Mouse (Mus musculus) intestine, postnatal 0 days (tissue): ENCODE results near the gene Col23a1. TPM values are rescaled to one million over a fixed set of nuclear protein-coding genes. Genes with fewer than 3 reads are reported as not detected.

Source experiments
- ATAC-seq: fragments of 200-750 bp; cut with Nextera tagmentation; 2 replicates; pipeline ENCODE4 v1.8.0; 2017; ENCODE audit warnings: mild to moderate bottlenecking, moderate TSS enrichment, moderate library complexity
- H3K27ac ChIP-seq: fragments of 300-500 bp; sonication (generic); 2 replicates; pipeline ENCODE4 v1.5.1; 2014; ENCODE audit warnings: mild to moderate bottlenecking, low read depth, low read length, moderate library complexity
- H3K27me3 ChIP-seq: fragments of 300-500 bp; sonication (generic); replicated peaks from 2 replicates; pipeline ENCODE4 v1.6.1; 2014; ENCODE audit warnings: low read length, mixed read lengths; ENCODE audit not compliant: control insufficient read depth, insufficient read depth
- H3K36me3 ChIP-seq: fragments of 300-500 bp; sonication (generic); 2 replicates; pipeline ENCODE4 v1.6.1; 2014; ENCODE audit warnings: mild to moderate bottlenecking, moderate library complexity; ENCODE audit not compliant: control insufficient read depth, insufficient read depth
- H3K4me1 ChIP-seq: fragments of 300-500 bp; sonication (generic); replicated peaks from 2 replicates; pipeline ENCODE4 v1.6.1; 2014; ENCODE audit warnings: antibody characterized with exemption, low read length, mixed read lengths; ENCODE audit not compliant: control insufficient read depth, insufficient read depth
- H3K4me2 ChIP-seq: fragments of 300-500 bp; sonication (generic); replicated peaks from 2 replicates; pipeline ENCODE4 v1.6.1; 2014; ENCODE audit warnings: low read depth, mild to moderate bottlenecking, moderate library complexity
- H3K4me3 ChIP-seq: fragments of 300-500 bp; sonication (generic); 2 replicates; pipeline ENCODE4 v1.5.1; 2014; ENCODE audit warnings: low read depth, low read length
- H3K9ac ChIP-seq: fragments of 300-500 bp; sonication (generic); 2 replicates; pipeline ENCODE4 v1.6.1; 2014; ENCODE audit warnings: mild to moderate bottlenecking, low read depth, low read length
- H3K9me3 ChIP-seq: fragments of 300-500 bp; sonication (generic); 2 replicates; pipeline ENCODE4 v1.6.1; 2016; ENCODE audit warnings: mixed run types; ENCODE audit not compliant: control insufficient read depth
- CTCF ChIP-seq: sonication (generic); IDR thresholded peaks from 2 replicates; pipeline ENCODE4 v1.5.1; 2016; ENCODE audit warnings: low read depth, mild to moderate bottlenecking, control low read depth, antibody characterized with exemption, moderate library complexity
- WGBS: fragments of 180-500 bp; shearing (Covaris S2); extraction: QIAGEN DNeasy Blood & Tissue Kit; methylation state at CpG from one replicate; pipeline ENCODE4 v1.1.7; 2014; 5-methylcytosine and 5-hydroxymethylcytosine counted together
- polyA plus RNA-seq: library from polyadenylated mRNA; unstranded; fragments of >200 nt; fragmentation: Nextera tagmentation; extraction: Ambion mirVana; gene quantifications from 2 replicates; pipeline ENCODE4 v1.2.1, GENCODE M21; 2015

Col23a1 gene
- polyA plus RNA-seq, 1 experiment from 2014 or later = 4.6 TPM

DNA sequence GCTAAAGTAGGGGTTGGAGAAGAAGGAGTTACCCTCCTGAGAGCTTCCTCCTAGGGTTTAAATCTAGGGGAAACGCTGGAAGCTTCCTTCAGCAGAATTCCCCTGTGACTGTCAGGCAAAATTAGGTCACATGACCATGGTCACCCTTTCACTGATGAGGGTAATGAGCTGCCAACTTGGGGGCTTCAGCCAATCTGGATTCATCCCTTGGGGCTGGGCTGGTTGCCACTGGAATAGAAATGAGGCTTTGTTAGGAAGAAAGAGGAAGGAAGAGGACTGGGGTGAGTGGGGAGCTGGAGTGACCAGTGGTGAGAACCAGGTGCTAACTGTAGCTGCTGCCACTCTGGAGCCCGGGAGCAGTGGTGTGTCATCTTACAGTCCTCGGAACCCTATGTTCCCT lies 6.0 kb downstream of the Col23a1 start:
- Histone ChIP-seq H3K4me2 (no peak overlapping the region), H3K9ac (no peak overlapping the region), H3K9me3 (no peaks in the 10 kb centered on the region), H3K27me3 (0 out of 2 replicates have a peak, but pooled peaks cover 4% of the 10 kb centered on the region), H3K27ac (no peak overlapping the region), H3K4me1 (no peaks in the 10 kb centered on the region), H3K36me3 (no peaks in the 10 kb centered on the region), H3K4me3 (no peak overlapping the region)
- WGBS = 79% methylated on average over 3 of the region's 3 CpGs
- no peak for TF ChIP-seq CTCF
- no peak for ATAC-seq

DNA sequence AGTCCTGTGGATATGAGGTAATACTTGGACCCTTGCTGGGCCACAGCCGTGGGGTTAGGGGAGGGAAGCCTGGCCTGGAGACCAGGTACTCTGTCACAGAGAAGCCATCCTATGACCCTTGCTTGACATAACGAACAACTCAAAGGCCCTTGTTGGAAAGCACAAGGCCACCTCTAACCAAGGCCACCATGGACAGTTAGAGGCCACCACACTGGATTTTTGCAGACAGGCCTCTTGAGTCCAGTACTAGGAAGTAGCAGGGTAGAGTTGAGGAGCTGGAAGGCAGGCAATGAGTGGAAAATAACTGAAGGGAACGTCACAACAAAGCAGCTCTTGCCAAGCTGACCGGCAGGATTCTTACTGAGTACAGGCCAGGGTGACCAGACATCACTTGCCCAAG lies 9.0 kb downstream of the Col23a1 start:
- no peak for TF ChIP-seq CTCF
- Histone ChIP-seq H3K4me3 (no peak overlapping the region), H3K27me3 (no peaks in the 10 kb centered on the region), H3K9me3 (no peaks in the 10 kb centered on the region), H3K4me2 (no peak overlapping the region), H3K9ac (no peak overlapping the region), H3K27ac (no peak overlapping the region), H3K36me3 (no peaks in the 10 kb centered on the region), H3K4me1 (no peaks in the 10 kb centered on the region)
- 89% methylated on average over 4 of the region's 4 CpGs for WGBS
- no peak for ATAC-seq

DNA sequence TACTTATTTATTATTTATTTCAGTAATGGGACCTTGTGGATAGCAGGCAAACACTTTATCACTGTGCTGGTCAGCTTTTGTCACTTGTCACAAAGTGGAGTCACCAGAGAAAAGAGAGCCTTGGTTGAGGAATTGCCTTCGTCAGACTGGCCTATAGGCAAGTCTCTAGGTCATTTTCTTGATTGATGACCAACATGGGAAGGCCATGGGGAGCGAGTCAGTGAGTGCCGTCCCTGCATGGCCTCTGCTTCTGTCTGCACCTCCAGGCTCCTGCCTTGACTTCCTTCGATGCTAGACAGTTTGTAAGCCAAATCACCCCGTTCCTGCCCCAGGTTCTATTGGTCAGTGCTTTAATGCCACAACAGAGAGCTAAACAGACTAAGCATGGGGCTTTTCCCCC lies 12.7 kb downstream of the Col23a1 start:
- WGBS = 83% methylated on average over 5 of the region's 5 CpGs

DNA sequence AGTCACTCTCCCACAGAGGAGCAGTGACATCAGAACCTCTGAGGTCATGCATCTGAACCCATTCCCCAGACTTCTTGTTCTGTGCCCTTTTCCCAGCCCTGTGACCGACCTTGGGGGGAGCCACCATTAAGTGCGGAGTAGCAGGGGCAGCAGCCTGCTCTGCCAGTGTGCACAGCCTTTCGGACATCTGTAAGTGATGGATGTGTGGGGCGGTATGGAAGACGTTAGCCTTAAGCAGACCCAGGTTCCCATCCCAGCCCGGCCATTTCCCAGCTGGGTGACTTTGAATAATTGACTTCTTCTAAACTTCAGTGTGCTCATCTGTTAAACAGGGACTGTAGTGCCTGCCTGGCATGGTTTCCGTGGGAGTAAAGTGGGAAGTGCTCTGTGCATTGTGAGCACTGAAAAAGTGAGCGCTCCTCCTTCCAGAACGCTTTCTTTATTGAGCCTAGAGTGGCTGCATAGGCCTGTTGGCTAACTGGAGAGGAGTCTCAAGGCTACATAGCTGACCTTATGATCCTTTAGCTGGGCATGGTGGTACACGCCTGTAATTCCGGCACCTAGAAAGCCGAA lies 14.3 kb downstream of the Col23a1 start:
- WGBS = 71% methylated on average over 12 of the region's 12 CpGs
- Histone ChIP-seq H3K36me3 (no peaks in the 10 kb centered on the region), H3K4me2 (no peak overlapping the region), H3K9ac (no peak overlapping the region), H3K9me3 (no peaks in the 10 kb centered on the region), H3K27ac (no peak overlapping the region), H3K4me3 (no peak overlapping the region), H3K27me3 (no peaks in the 10 kb centered on the region), H3K4me1 (no peaks in the 10 kb centered on the region)
- no peak for ATAC-seq
- TF ChIP-seq CTCF = no peak

More for the DNA sequence above, 12.7 kb downstream of the Col23a1 start:
- no peaks in the 10 kb centered on the region for H3K9me3 ChIP-seq
- TF ChIP-seq CTCF = no peak
- no peak overlapping the region for H3K9ac ChIP-seq
- no peaks in the 10 kb centered on the region for H3K4me1 ChIP-seq
- ATAC-seq = no peak
- H3K4me3 ChIP-seq = no peak overlapping the region
- H3K36me3 ChIP-seq = no peaks in the 10 kb centered on the region
- H3K27ac ChIP-seq = no peak overlapping the region
- no peaks in the 10 kb centered on the region for H3K27me3 ChIP-seq
- H3K4me2 ChIP-seq = no peak overlapping the region

DNA sequence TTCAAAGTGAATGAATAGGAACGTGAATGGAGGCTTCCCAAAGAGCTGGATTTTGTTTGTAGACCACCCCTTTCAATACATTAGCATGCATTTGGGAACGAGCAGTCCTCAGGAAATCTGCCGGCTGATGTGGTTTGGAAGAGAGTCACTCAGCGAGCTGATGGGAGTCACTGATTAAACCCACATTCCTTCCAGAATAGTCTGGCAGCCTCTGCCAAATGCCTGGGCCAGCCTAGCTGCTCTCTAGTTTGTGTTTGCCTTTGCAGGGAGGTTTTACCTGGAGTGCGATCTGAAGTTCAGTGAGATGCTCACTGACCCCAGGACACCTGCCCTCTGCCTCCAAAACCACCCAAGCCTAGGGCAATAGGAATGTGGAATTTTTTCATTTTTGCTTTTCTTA lies 18.6 kb downstream of the Col23a1 start:
- Histone ChIP-seq H3K4me2 (no peak overlapping the region), H3K27ac (no peak overlapping the region), H3K36me3 (no peaks in the 10 kb centered on the region), H3K4me3 (no peak overlapping the region), H3K9ac (no peak overlapping the region), H3K9me3 (no peaks in the 10 kb centered on the region), H3K4me1 (no peaks in the 10 kb centered on the region), H3K27me3 (no peaks in the 10 kb centered on the region)
- TF ChIP-seq CTCF = no peak
- 44% methylated on average over 5 of the region's 5 CpGs for WGBS
- ATAC-seq = no peak

DNA sequence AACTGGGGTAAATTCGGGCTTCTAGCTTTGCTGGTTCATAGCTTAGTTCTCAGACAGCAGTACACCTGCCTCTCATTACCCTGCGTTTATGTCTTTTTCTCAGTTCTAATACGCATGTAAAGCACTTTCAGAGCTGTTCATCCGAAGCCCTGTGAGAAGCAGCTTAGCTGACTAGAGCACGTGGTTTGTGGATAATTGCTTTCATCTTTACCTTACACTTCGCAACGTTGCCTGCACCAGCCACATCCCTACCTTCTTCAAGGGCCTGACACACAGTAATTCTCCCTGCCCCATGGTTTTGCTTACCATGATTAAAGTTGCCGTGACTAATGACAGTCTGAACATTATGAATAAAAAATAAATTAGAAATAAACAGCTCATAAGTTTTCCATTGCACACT lies 22.1 kb downstream of the Col23a1 start:
- Histone ChIP-seq H3K4me2 (no peak overlapping the region), H3K9me3 (no peaks in the 10 kb centered on the region), H3K27me3 (no peaks in the 10 kb centered on the region), H3K9ac (no peak overlapping the region), H3K36me3 (no peaks in the 10 kb centered on the region), H3K4me1 (no peaks in the 10 kb centered on the region), H3K4me3 (no peak overlapping the region), H3K27ac (no peak overlapping the region)
- 87% methylated on average over 8 of the region's 8 CpGs for WGBS
- TF ChIP-seq CTCF = no peak
- no peak for ATAC-seq
